Mouse (Mus musculus) heart, adult 2 months (tissue): ENCODE results near the gene Fam208a.

ENCODE experiments used
- CTCF ChIP-seq: fragments of 200-600 bp; IDR thresholded peaks from 2 replicates; pipeline ENCODE4 v1.8.1; 2022; ENCODE audit warnings: antibody characterized with exemption, mild to moderate bottlenecking, moderate library complexity
- POLR2A ChIP-seq: fragments of 200-500 bp; IDR thresholded peaks from 2 replicates; pipeline ENCODE4 v1.6.1; 2011; ENCODE audit warnings: mild to moderate bottlenecking, low read depth, low read length, control low read depth; ENCODE audit not compliant: insufficient read depth

GRCm38 (mm10) chr14:27390663-27391062 lies 38.0 kb upstream of the Fam208a start:
- TF ChIP-seq CTCF (no peak), POLR2A (no peak)
